Mouse (Mus musculus) large intestine, adult 2 months (tissue): ENCODE measurements around the gene F2r. TPM values are rescaled to one million over a fixed set of nuclear protein-coding genes. Genes with fewer than 3 reads are reported as not detected.

Source experiments
- DNase-seq: peaks from one replicate; pipeline ENCODE4 v3.0.0-alpha.2; 2012; ENCODE audit warnings: low read depth, low spot score
- WGBS: fragments of 180-500 bp; shearing (Covaris S2); methylation state at CpG from one replicate; pipeline ENCODE4 v1.1.7; 2018; 5-methylcytosine and 5-hydroxymethylcytosine counted together
- polyA plus RNA-seq: library from polyadenylated mRNA; depleted of rRNA; stranded (reverse); fragments of >200 nt; gene quantifications from 2 replicates; pipeline ENCODE4 v1.2.3, GENCODE M21; 2012

The F2r gene
- polyA plus RNA-seq, 1 experiment, result 9.2 TPM

DNA sequence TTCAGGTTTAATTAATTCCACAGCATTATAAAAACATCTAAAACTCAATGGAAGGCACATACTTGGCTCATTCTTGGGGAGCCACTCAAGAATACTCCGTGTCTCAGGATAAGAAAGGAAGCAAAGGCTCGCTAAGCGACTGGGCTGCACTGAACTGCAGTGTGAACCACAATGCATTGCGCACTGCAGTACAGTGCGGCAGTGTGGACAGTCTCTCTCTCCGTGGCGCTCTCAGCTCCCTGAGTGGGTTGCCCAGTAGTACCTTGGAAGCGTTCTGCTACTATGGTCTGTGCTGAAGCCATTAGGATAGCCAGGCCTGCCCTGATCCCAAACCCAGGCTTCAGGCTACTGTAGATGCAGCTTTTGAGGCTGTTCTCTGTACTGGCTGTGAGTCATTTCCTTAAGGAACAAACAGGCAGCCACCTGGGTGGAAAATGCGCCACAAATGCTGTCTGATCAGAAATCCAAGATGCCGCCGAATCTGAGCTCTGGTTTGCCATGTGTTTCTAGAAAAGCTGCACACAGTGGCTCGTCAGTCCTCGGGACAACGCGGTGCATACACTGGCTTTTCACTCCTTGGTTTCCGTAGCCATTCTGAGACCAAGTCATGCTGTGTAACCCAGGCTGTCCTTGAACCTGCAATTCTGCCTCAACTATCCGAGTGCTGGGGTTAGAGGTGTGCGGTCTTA lies 19.9 kb downstream of the F2r start:
- WGBS, result 84% methylated on average over 18 of the region's 18 CpGs
- no peak for DNase-seq

GRCm38 (mm10) chr13:95597578-95597977 lies 20.7 kb downstream of the F2r start:
- no peak for DNase-seq
- 84% methylated on average over 10 of the region's 10 CpGs for WGBS

GRCm38 (mm10) chr13:95596689-95597088 lies 21.6 kb downstream of the F2r start:
- no peak for DNase-seq
- WGBS, result 93% methylated on average over 7 of the region's 7 CpGs

DNA sequence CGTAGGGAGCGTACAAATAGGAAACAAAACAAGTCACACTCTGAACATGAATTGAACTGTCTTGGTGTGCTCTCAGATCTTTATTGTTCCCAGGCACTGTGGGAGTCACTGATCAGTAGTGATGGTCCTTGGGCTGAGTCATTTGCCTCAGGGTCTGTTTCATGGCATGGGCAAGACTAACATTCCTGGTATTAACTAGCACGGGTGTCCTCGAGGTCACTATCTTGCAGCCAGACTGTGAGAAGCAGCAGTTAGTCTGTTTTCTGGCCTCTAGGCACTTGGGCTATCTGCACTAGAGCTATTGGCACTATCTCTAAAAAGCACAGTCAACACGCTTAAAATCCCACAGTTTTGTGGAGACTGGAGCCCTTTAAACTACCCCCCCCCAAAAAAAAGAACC lies 22.4 kb downstream of the F2r start:
- 61% methylated on average over 5 of the region's 5 CpGs for WGBS
- no peak for DNase-seq

- 78% methylated on average over 7 of the region's 7 CpGs for WGBS
- DNase-seq, result no peak
These were observed 22.9 kb downstream of the F2r start for GRCm38 (mm10) chr13:95595411-95595810.

DNA sequence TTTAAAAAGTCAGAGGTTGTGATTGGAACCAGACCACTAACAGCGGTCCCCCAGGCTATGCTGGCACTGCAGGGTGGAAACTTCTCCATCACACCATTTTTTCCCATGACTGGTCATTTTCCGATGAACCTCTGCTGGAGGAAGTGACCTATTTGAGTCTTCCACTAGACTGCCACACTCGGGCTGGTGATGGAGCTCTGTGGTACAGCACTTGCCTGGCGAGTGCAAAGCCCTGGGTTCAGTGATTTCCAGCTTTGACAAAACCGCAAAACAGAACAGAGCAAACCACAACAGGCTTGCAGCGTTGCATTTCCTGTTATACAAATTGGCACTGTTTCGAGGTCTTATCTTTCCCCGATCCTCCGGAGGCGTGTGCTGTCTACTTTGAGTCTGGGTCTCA lies 25.4 kb downstream of the F2r start:
- no peak for DNase-seq
- 68% methylated on average over 10 of the region's 10 CpGs for WGBS

- no peak for DNase-seq
- 84% methylated on average over 3 of the region's 3 CpGs for WGBS
These were observed 26.7 kb downstream of the F2r start for GRCm38 (mm10) chr13:95591606-95592005.

DNA sequence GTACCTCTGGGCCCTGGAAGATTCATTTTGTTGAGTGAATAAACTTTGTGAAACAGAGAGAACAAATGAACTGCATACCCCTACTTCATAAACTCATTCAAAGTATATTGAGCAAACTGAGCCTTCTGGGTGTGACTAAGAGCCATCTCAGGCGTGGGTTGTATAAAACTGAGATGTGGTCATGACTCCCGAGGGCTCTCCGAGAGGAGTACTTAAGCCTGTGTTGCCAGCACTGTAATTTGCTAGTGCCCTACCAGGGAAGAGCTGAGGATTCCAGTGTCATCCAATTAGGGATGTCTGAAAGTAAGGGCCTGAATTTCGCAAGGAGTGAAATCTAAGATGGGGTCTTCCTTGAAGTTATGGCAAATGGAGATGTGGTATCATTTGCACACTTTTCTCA lies 30.7 kb downstream of the F2r start:
- WGBS, result 66% methylated on average over 4 of the region's 4 CpGs
- DNase-seq, result no peak

DNA sequence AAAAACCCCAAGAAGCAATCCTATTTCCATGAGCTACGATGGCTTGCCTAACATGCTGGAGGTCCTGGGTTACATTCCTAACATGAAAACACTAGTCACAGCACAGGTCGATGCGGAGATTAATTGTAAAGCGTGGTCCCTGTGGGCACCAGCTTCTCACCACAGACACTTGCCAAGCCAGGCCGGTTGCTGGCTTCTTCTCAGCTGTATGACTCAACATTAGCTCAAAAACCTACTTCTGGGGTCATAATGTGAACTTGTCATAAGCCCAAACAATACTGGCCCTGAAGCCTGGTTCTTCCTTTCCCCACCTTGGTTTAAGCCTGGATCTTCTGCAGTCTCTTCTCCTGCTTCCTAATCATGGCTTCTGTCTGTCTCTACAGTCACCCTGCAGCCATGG lies 33.4 kb downstream of the F2r start:
- DNase-seq, result no peak
- 72% methylated on average over 5 of the region's 5 CpGs for WGBS

DNA sequence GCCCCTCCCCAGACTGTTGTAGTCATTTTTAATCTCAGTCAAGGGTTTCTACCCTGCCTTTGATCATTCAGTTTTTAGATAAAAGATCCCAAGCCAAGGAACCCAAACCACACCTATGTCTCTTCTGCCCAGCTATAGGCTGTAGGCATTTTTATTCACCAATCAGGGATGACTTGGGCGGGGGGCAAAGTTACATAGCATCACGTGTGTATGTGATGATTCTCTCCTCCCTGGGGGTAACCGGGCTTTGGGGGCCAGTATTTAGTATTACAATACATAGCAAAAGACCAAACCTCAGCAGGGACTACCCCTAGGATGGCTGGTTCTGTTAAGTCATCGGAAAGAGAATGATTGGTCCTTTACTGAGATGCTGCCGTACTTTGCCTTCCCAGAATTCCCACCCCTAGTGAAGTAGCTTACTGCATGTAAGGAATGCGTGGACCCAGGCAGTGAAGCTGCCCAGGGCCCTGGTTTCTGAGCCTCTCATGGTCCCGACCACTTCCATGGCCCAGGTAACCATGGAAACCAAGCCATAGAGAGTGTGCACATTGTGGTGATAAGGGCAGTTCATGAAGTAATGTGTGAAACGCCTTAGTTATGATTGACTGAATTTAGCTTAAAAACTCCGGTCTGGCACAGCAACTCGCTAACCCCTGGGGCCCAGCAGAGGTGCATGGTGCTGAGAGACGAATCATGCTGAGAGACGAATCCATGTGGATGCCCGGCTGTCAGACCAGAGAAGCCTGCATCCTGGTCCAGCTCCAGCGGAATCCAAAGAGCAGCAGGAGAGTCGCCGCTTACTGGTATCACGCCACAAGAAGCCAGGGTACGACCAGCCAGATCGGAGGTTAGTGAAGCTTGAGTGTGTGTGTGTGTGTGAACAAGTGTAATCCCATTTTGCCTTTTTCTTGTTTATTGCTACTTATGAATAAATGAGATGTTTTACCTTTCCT lies 34.8 kb downstream of the F2r start:
- WGBS, result 75% methylated on average over 19 of the region's 19 CpGs
- DNase-seq, result no peak

- no peak for DNase-seq
- 47% methylated on average over 1 of the region's 1 CpGs for WGBS
These were observed 36.4 kb downstream of the F2r start for GRCm38 (mm10) chr13:95581850-95582249.

GRCm38 (mm10) chr13:95578016-95578697 lies 40.1 kb downstream of the F2r start:
- WGBS, result 83% methylated on average over 5 of the region's 5 CpGs
- DNase-seq, result no peak

GRCm38 (mm10) chr13:95570877-95571276 lies 47.4 kb downstream of the F2r start:
- over 99% methylated on average over 4 of the region's 4 CpGs for WGBS
- DNase-seq, result no peak

- no peak for DNase-seq
These were observed 49.0 kb downstream of the F2r start for GRCm38 (mm10) chr13:95569326-95569725.

DNA sequence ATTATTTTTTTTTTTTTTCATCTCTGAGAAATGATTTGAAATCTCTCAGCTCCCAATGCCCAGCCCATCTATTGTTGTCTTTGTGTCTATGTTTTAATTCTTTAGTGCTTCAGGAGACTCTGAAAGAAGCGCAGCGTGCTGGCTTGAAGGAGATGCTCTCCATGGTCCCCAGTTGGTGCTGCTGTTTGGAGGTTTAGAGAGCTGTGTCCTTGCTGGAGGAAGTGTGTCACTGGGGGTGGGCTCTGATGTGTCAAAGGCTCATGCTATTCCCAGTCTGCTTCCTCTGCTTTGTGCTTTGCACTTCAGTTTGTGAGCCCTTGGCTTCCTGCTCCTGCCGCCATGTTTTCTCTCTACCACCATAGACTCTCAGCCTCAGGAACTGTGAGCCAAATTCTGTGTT lies 50.0 kb downstream of the F2r start:
- DNase-seq, result no peak
- 100% methylated on average over 3 of the region's 3 CpGs for WGBS

DNA sequence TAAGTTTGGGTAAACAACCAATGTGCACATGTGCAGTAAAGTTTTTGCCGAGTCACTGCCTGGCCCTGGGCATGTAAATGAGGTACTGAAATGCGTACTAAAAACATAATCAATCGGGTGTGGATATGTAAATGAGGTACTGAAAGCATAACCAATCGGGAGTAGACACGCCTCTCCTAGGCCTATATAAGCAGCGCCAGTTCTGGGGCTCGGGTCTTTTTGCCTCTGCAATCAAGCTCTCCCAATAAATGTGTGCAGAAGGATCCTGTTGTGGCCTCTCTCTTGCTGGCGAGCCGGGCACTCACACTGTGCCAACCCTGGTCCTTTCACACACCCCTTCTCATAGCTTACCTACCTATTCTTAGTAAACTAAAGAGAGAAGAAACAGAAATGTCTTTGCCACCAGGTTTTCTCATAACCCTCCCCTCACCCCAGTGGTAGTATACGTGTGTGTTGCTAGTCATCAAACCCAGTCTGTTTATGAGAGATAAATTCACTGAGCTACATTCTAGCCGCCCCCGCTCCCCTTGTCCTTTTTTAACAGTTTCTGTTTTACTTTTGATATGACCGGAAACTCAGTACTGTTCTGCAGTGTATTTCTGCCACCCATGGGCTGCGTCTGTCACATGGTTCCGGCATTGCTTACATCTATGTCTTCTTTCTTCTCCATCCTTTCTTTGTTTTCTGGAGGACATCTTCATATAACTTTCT lies 51.3 kb downstream of the F2r start:
- 90% methylated on average over 15 of the region's 15 CpGs for WGBS
- DNase-seq, result no peak

- DNase-seq, result peak; percentile 59
- WGBS, result 2% methylated on average over 3 of the region's 3 CpGs
These were observed 54.6 kb downstream of the F2r start for GRCm38 (mm10) chr13:95563693-95564092.

GRCm38 (mm10) chr13:95563066-95563610 lies 55.1 kb downstream of the F2r start:
- DNase-seq, result no peak
- WGBS, result 65% methylated on average over 10 of the region's 10 CpGs

DNA sequence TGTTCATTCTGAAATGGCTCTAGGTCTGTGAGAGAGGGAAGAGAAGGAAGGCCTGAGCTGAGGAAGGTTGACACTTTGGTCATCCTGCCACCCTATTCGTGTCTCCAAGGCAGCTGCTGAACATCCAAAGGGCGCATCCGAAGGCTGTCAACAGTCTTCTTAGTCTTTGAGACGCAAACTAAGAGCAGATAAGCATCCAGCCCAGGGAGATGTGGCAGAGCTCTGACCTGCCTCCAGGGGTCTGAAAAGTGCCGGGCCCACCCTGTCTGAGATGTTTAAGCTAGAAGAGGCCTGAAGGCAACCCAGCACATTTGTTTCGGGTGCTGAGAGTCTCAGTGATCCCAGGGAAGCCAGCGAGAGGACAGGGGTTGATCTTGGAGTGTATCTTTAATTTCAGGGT lies 61.0 kb downstream of the F2r start:
- 90% methylated on average over 7 of the region's 7 CpGs for WGBS
- DNase-seq, result no peak
